Mouse (Mus musculus) embryonic facial prominence, embryonic 10.5 days (tissue): ENCODE results near the gene Rpl9-ps1. TPM values are rescaled to one million over a fixed set of nuclear protein-coding genes. Genes with fewer than 3 reads are reported as not detected.

Source experiments
- DNase-seq: peaks from one replicate; pipeline ENCODE4 v3.0.0-alpha.2; 2017; ENCODE audit warnings: low spot score
- H3K27ac ChIP-seq: fragments of 300-500 bp; sonication (generic); replicated peaks from 2 replicates; pipeline ENCODE4 v1.5.1; 2016; ENCODE audit warnings: mild to moderate bottlenecking
- H3K27me3 ChIP-seq: fragments of 300-500 bp; sonication (generic); replicated peaks from 2 replicates; pipeline ENCODE4 v1.6.1; 2016; ENCODE audit warnings: low read depth, mild to moderate bottlenecking; ENCODE audit not compliant: poor library complexity, severe bottlenecking
- H3K36me3 ChIP-seq: fragments of 300-500 bp; sonication (generic); replicated peaks from 2 replicates; pipeline ENCODE4 v1.6.1; 2016; ENCODE audit warnings: mild to moderate bottlenecking, moderate library complexity
- H3K4me1 ChIP-seq: fragments of 300-500 bp; sonication (generic); 2 replicates; pipeline ENCODE4 v1.6.1; 2016
- H3K4me3 ChIP-seq: fragments of 300-500 bp; sonication (generic); 2 replicates; pipeline ENCODE4 v1.5.1; 2016; ENCODE audit warnings: mild to moderate bottlenecking, moderate library complexity
- H3K9me3 ChIP-seq: fragments of 300-500 bp; sonication (generic); 2 replicates; pipeline ENCODE4 v1.6.1; 2016; ENCODE audit warnings: mild to moderate bottlenecking
- WGBS: fragments of 180-500 bp; shearing (Covaris S2); methylation state at CpG from one replicate; pipeline ENCODE4 v1.1.7; 2016; 5-methylcytosine and 5-hydroxymethylcytosine counted together
- polyA plus RNA-seq: library from polyadenylated mRNA; unstranded; fragments of >200 nt; fragmentation: Nextera tagmentation; extraction: Ambion mirVana; gene quantifications from 2 replicates; pipeline ENCODE4 v1.2.1, GENCODE M21; 2016

The Rpl9-ps1 gene
- polyA plus RNA-seq, 1 experiment from 2014 or later: not detected

GRCm38 (mm10) chr11:83640141-83640540, 5.3 kb downstream of the Rpl9-ps1 start:
- no peak overlapping the region for H3K27ac ChIP-seq
- H3K4me3 ChIP-seq: no peak overlapping the region
- no peaks in the 10 kb centered on the region for H3K36me3 ChIP-seq
- H3K27me3 ChIP-seq: no peaks in the 10 kb centered on the region
- DNase-seq: no peak
- 86% methylated on average over 5 of the region's 5 CpGs for WGBS
- no peaks in the 10 kb centered on the region for H3K9me3 ChIP-seq
- no peaks in the 10 kb centered on the region for H3K4me1 ChIP-seq

GRCm38 (mm10) chr11:83639533-83639932, 5.9 kb downstream of the Rpl9-ps1 start:
- Histone ChIP-seq H3K4me1 (no peaks in the 10 kb centered on the region), H3K36me3 (no peaks in the 10 kb centered on the region), H3K27ac (no peak overlapping the region), H3K4me3 (no peak overlapping the region), H3K27me3 (no peaks in the 10 kb centered on the region), H3K9me3 (no peaks in the 10 kb centered on the region)
- WGBS: 63% methylated on average over 3 of the region's 3 CpGs
- DNase-seq: no peak

- no peaks in the 10 kb centered on the region for H3K4me1 ChIP-seq
- WGBS: 42% methylated on average over 2 of the region's 2 CpGs
- no peaks in the 10 kb centered on the region for H3K36me3 ChIP-seq
These were observed 6.5 kb downstream of the Rpl9-ps1 start for GRCm38 (mm10) chr11:83638934-83639333.

GRCm38 (mm10) chr11:83636742-83637235, 8.6 kb downstream of the Rpl9-ps1 start:
- WGBS: 76% methylated on average over 1 of the region's 1 CpGs
- Histone ChIP-seq H3K4me1 (no peaks in the 10 kb centered on the region), H3K27ac (no peak overlapping the region), H3K9me3 (no peaks in the 10 kb centered on the region), H3K4me3 (no peak overlapping the region), H3K27me3 (no peaks in the 10 kb centered on the region), H3K36me3 (no peaks in the 10 kb centered on the region)
- no peak for DNase-seq

More at GRCm38 (mm10) chr11:83638934-83639333, 6.5 kb downstream of the Rpl9-ps1 start:
- H3K27me3 ChIP-seq: no peaks in the 10 kb centered on the region
- H3K9me3 ChIP-seq: no peaks in the 10 kb centered on the region
- no peak overlapping the region for H3K4me3 ChIP-seq
- H3K27ac ChIP-seq: no peak overlapping the region
- no peak for DNase-seq

GRCm38 (mm10) chr11:83634898-83635297, 10.5 kb downstream of the Rpl9-ps1 start:
- Histone ChIP-seq H3K4me3 (no peak overlapping the region), H3K27me3 (no peaks in the 10 kb centered on the region), H3K9me3 (no peaks in the 10 kb centered on the region), H3K4me1 (no peaks in the 10 kb centered on the region), H3K36me3 (no peaks in the 10 kb centered on the region), H3K27ac (no peak overlapping the region)
- 85% methylated on average over 2 of the region's 2 CpGs for WGBS
- no peak for DNase-seq

GRCm38 (mm10) chr11:83634425-83634824, 11.0 kb downstream of the Rpl9-ps1 start:
- no peaks in the 10 kb centered on the region for H3K4me1 ChIP-seq
- no peak overlapping the region for H3K4me3 ChIP-seq
- DNase-seq: peak; percentile 15
- H3K9me3 ChIP-seq: no peaks in the 10 kb centered on the region
- no peaks in the 10 kb centered on the region for H3K27me3 ChIP-seq
- 70% methylated on average over 4 of the region's 4 CpGs for WGBS
- no peaks in the 10 kb centered on the region for H3K36me3 ChIP-seq
- no peak overlapping the region for H3K27ac ChIP-seq

- DNase-seq: no peak
- WGBS: 70% methylated on average over 4 of the region's 4 CpGs
- Histone ChIP-seq H3K36me3 (no peaks in the 10 kb centered on the region), H3K4me1 (no peaks in the 10 kb centered on the region), H3K4me3 (no peak overlapping the region), H3K27ac (no peak overlapping the region), H3K27me3 (no peaks in the 10 kb centered on the region), H3K9me3 (no peaks in the 10 kb centered on the region)
These were observed 12.7 kb downstream of the Rpl9-ps1 start for GRCm38 (mm10) chr11:83632744-83633143.

GRCm38 (mm10) chr11:83631065-83631464, 14.4 kb downstream of the Rpl9-ps1 start:
- Histone ChIP-seq H3K27ac (no peak overlapping the region), H3K4me1 (no peaks in the 10 kb centered on the region), H3K36me3 (no peaks in the 10 kb centered on the region), H3K9me3 (no peaks in the 10 kb centered on the region), H3K27me3 (no peaks in the 10 kb centered on the region), H3K4me3 (no peak overlapping the region)
- no peak for DNase-seq
- WGBS: 84% methylated on average over 2 of the region's 2 CpGs

GRCm38 (mm10) chr11:83630630-83631029, 14.8 kb downstream of the Rpl9-ps1 start:
- WGBS: 94% methylated on average over 1 of the region's 1 CpGs
- H3K9me3 ChIP-seq: no peaks in the 10 kb centered on the region
- H3K36me3 ChIP-seq: no peaks in the 10 kb centered on the region

GRCm38 (mm10) chr11:83628808-83629207, 16.6 kb downstream of the Rpl9-ps1 start:
- DNase-seq: no peak
- Histone ChIP-seq H3K27ac (no peak overlapping the region), H3K27me3 (no peaks in the 10 kb centered on the region), H3K36me3 (no peaks in the 10 kb centered on the region), H3K4me3 (no peak overlapping the region), H3K4me1 (no peaks in the 10 kb centered on the region), H3K9me3 (no peaks in the 10 kb centered on the region)
- 90% methylated on average over 9 of the region's 9 CpGs for WGBS

More at GRCm38 (mm10) chr11:83630630-83631029, 14.8 kb downstream of the Rpl9-ps1 start:
- Histone ChIP-seq H3K4me3 (no peak overlapping the region), H3K4me1 (no peaks in the 10 kb centered on the region), H3K27ac (no peak overlapping the region), H3K27me3 (no peaks in the 10 kb centered on the region)
- DNase-seq: no peak

- no peaks in the 10 kb centered on the region for H3K27me3 ChIP-seq
- no peak overlapping the region for H3K27ac ChIP-seq
- no peaks in the 10 kb centered on the region for H3K4me1 ChIP-seq
- H3K4me3 ChIP-seq: no peak overlapping the region
- no peaks in the 10 kb centered on the region for H3K9me3 ChIP-seq
- H3K36me3 ChIP-seq: no peaks in the 10 kb centered on the region
- 90% methylated on average over 3 of the region's 3 CpGs for WGBS
- DNase-seq: no peak
These were observed 21.8 kb downstream of the Rpl9-ps1 start for GRCm38 (mm10) chr11:83623586-83623985.

GRCm38 (mm10) chr11:83619037-83619436, 26.4 kb downstream of the Rpl9-ps1 start:
- 89% methylated on average over 1 of the region's 1 CpGs for WGBS
- Histone ChIP-seq H3K27ac (no peak overlapping the region), H3K4me1 (no peaks in the 10 kb centered on the region), H3K9me3 (no peaks in the 10 kb centered on the region), H3K4me3 (no peak overlapping the region), H3K27me3 (no peaks in the 10 kb centered on the region), H3K36me3 (no peaks in the 10 kb centered on the region)
- no peak for DNase-seq

GRCm38 (mm10) chr11:83618238-83618637, 27.2 kb downstream of the Rpl9-ps1 start:
- 70% methylated on average over 5 of the region's 5 CpGs for whole genome bisulfite sequencing
- no peaks in the 10 kb centered on the region for H3K9me3 ChIP-seq
- H3K36me3 ChIP-seq: no peaks in the 10 kb centered on the region
- no peaks in the 10 kb centered on the region for H3K27me3 ChIP-seq
- no peak overlapping the region for H3K4me3 ChIP-seq
- H3K27ac ChIP-seq: no peak overlapping the region
- H3K4me1 ChIP-seq: no peaks in the 10 kb centered on the region
- no peak for DNase-seq

GRCm38 (mm10) chr11:83616586-83616985, 28.8 kb downstream of the Rpl9-ps1 start:
- no peaks in the 10 kb centered on the region for H3K27me3 ChIP-seq
- DNase-seq: no peak
- H3K36me3 ChIP-seq: no peaks in the 10 kb centered on the region
- no peaks in the 10 kb centered on the region for H3K4me1 ChIP-seq
- no peak overlapping the region for H3K4me3 ChIP-seq
- 90% methylated on average over 1 of the region's 1 CpGs for WGBS
- H3K9me3 ChIP-seq: no peaks in the 10 kb centered on the region
- no peak overlapping the region for H3K27ac ChIP-seq
